Mouse (Mus musculus) stomach, embryonic 15.5 days (tissue): Measurements from ENCODE around the gene Eif6. TPM values are rescaled to one million over a fixed set of nuclear protein-coding genes. Genes with fewer than 3 reads are reported as not detected.

Experiments used
- ATAC-seq: fragments of 200-750 bp; cut with Nextera tagmentation; 2 replicates; pipeline ENCODE4 v1.8.0; 2017; ENCODE audit warnings: low read depth, moderate number of reproducible peaks, moderate TSS enrichment; ENCODE audit not compliant: insufficient read depth, low FRiP score
- H3K27ac ChIP-seq: fragments of 300-500 bp; sonication (generic); 2 replicates; pipeline ENCODE4 v1.5.1; 2015; ENCODE audit warnings: mild to moderate bottlenecking, inconsistent platforms
- H3K27me3 ChIP-seq: fragments of 300-500 bp; sonication (generic); replicated peaks from 2 replicates; pipeline ENCODE4 v1.6.1; 2015; ENCODE audit warnings: inconsistent platforms
- H3K36me3 ChIP-seq: fragments of 300-500 bp; sonication (generic); 2 replicates; pipeline ENCODE4 v1.6.1; 2015; ENCODE audit warnings: inconsistent platforms
- H3K4me1 ChIP-seq: fragments of 300-500 bp; sonication (generic); 2 replicates; pipeline ENCODE4 v1.6.1; 2015; ENCODE audit warnings: inconsistent platforms
- H3K4me2 ChIP-seq: fragments of 300-500 bp; sonication (generic); 2 replicates; pipeline ENCODE4 v1.6.1; 2015; ENCODE audit warnings: mild to moderate bottlenecking, inconsistent platforms
- H3K4me3 ChIP-seq: fragments of 300-500 bp; sonication (generic); replicated peaks from 2 replicates; pipeline ENCODE4 v1.5.1; 2015; ENCODE audit warnings: inconsistent platforms
- H3K9ac ChIP-seq: fragments of 300-500 bp; sonication (generic); 2 replicates; pipeline ENCODE4 v1.6.1; 2015; ENCODE audit warnings: inconsistent platforms
- H3K9me3 ChIP-seq: fragments of 300-500 bp; sonication (generic); 2 replicates; pipeline ENCODE4 v1.6.1; 2016; ENCODE audit warnings: inconsistent platforms
- WGBS: fragments of 180-500 bp; shearing (Covaris S2); methylation state at CpG from one replicate; pipeline ENCODE4 v1.1.7; 2015; 5-methylcytosine and 5-hydroxymethylcytosine counted together
- polyA plus RNA-seq: library from polyadenylated mRNA; unstranded; fragments of >200 nt; fragmentation: Nextera tagmentation; extraction: Ambion mirVana; gene quantifications from 2 replicates; pipeline ENCODE4 v1.2.1, GENCODE M21; 2015

Gene Eif6
- polyA plus RNA-seq, 1 experiment from 2014 or later: 212 TPM

DNA sequence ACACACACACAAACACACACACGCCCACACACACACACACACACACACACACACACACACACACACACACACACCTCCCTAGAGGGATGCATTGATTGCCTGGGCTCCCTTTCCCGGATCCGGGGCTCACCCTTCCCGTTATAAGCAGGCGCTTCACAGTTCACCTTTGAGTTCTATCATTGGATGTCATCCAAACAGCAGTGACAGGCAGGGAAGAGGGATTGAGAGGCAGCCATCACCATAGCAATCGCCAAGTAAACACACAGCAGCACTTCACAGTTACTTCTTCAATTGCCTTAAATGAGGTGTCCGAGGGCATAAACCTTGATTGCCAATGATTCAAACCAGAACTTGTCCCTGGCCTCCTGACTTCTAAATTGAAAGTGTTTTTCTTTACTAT is 47.7 kb downstream of the Eif6 start:
- Histone ChIP-seq H3K9me3 (no peaks in the 10 kb centered on the region), H3K27ac (no peak overlapping the region), H3K4me2 (no peak overlapping the region), H3K36me3 (no peaks in the 10 kb centered on the region), H3K4me1 (peaks cover 9% of the 10 kb centered on the region; the same call in 1 of the 2 replicates), H3K9ac (no peak overlapping the region), H3K4me3 (no peak overlapping the region), H3K27me3 (peaks cover 26% of the 10 kb centered on the region)
- ATAC-seq: no peak
- 32% methylated on average over 6 of the region's 7 CpGs for WGBS

DNA sequence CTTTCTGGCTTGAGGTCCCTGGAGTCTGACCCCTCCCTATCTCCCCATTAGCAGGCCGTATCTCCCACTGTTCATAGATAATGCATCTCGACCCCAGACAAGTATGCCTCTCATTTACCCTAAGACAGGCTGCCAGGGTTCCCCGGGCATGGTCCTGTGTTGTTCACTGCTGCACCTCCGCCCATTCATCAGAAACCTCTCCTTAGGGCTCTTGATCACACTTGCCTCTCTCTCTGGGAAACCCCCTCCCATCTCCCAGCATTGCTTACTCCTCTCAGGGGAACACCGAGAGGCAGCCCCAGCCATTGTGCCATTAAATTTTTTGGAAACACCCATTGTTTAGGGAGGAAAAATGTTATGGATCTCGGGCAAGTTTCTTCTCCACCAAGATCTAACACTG is 48.7 kb downstream of the Eif6 start:
- no peak for ATAC-seq
- 69% methylated on average over 6 of the region's 6 CpGs for WGBS
- no peak overlapping the region for H3K9ac ChIP-seq
- H3K9me3 ChIP-seq: no peaks in the 10 kb centered on the region
- peaks cover 9% of the 10 kb centered on the region; the same call in 1 of the 2 replicates for H3K4me1 ChIP-seq
- H3K27me3 ChIP-seq: peaks cover 36% of the 10 kb centered on the region
- H3K36me3 ChIP-seq: no peaks in the 10 kb centered on the region
- H3K27ac ChIP-seq: no peak overlapping the region
- H3K4me3 ChIP-seq: no peak overlapping the region
- H3K4me2 ChIP-seq: no peak overlapping the region

DNA sequence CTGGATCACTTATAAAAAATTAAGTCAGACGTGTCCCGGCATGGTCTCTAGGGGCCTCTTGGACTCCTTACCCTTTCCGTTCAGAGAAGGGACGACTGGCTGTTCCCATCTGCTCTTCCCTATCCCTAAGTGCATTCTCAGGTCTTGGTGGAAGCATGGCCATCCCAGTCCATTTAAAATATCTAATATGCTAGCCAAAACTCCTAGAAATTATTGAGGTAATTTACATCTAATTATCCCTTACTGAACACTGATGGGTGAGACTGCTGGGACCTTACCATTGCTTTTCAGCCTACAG is 49.1 kb downstream of the Eif6 start:
- Histone ChIP-seq H3K36me3 (no peaks in the 10 kb centered on the region), H3K4me3 (no peak overlapping the region), H3K4me2 (no peak overlapping the region), H3K27me3 (peaks cover 36% of the 10 kb centered on the region), H3K9ac (no peak overlapping the region), H3K9me3 (no peaks in the 10 kb centered on the region), H3K4me1 (peaks cover 9% of the 10 kb centered on the region; the same call in 1 of the 2 replicates), H3K27ac (no peak overlapping the region)
- 83% methylated on average over 4 of the region's 4 CpGs for WGBS
- no peak for ATAC-seq

DNA sequence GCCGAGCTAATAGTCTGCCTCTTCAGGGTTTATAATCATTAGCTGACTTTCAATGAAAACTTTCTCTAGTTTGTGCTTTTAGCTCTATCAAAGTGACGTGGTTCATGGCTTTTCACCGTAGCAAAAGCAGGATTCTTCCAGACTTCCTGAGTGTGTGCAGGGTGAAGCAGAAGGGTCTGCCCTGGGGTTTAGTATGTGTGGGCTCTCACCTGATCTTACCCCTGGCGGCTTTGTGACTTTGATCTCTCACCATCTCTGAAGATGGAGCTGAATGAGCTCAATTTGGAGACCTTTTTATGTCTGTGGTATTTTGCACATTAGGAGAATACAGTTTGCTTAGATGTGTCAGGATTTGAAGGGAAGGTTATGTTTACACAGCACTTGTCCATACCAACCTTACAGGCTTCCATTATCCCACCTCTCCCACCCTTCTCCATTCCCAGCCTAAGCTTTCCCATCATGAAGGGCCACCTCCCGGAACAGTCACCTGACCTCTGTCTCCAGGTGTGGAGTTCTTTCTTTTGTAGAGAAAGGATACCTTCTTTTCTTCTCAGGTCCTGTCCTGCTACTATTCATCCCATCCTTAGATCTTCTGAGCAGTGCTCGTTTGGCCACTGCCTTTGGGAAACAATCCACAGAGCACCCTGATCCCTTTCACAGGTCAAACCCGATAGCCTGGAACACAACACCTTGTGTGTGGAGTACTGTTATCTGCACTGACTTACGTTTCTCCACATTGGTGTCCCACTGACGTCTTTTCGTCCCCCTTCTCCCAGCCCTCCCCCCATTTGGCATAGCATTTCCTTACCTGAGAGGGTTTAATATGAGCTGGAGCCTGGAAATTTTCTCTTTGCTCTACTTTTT is 49.7 kb downstream of the Eif6 start:
- H3K27me3 ChIP-seq: peaks cover 36% of the 10 kb centered on the region
- H3K36me3 ChIP-seq: no peaks in the 10 kb centered on the region
- ATAC-seq: no peak
- no peak overlapping the region for H3K4me3 ChIP-seq
- H3K9me3 ChIP-seq: no peaks in the 10 kb centered on the region
- no peak overlapping the region for H3K27ac ChIP-seq
- WGBS: 54% methylated on average over 10 of the region's 10 CpGs
- no peak overlapping the region for H3K4me2 ChIP-seq
- peaks cover 9% of the 10 kb centered on the region; the same call in 1 of the 2 replicates for H3K4me1 ChIP-seq
- no peak overlapping the region for H3K9ac ChIP-seq

DNA sequence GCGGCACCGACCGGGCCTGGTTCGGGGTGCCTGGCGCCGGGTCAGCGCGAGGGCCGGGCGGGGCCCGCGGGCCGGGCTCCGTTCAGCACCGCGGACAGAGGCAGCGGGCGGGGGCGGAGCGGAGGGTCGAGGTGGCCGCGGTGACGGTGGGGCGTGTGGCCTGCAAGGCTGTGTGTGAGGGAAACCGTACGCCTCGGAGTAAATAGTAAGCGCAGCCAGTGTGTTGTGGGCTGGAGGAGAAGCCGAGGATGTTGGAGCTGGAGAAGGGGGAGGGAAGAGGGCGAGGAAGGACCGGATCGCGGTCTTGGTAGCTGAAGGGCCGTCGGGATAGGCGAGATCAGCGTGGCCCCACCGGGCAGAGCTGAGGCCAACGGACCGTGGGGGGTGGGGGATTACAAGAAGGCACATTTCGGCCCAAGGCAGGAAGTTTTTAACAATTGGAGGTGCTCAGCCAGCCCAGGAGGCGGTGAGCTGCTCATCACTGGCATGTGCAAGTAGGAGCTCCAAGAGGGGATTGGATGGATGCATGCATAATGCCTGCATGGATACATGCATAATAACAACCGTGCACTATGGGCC is 51.0 kb downstream of the Eif6 start:
- ATAC-seq: peak; percentile 60
- H3K4me1 ChIP-seq: peaks cover 9% of the 10 kb centered on the region; the same call in 1 of the 2 replicates
- H3K27me3 ChIP-seq: peaks cover 36% of the 10 kb centered on the region
- WGBS: 2% methylated on average over 42 of the region's 44 CpGs
- peak overlapping the region; percentile 48 for H3K4me3 ChIP-seq
- H3K9ac ChIP-seq: no peak overlapping the region
- H3K4me2 ChIP-seq: peak overlapping the region; percentile 99
- no peaks in the 10 kb centered on the region for H3K9me3 ChIP-seq
- H3K36me3 ChIP-seq: no peaks in the 10 kb centered on the region
- H3K27ac ChIP-seq: no peak overlapping the region

DNA sequence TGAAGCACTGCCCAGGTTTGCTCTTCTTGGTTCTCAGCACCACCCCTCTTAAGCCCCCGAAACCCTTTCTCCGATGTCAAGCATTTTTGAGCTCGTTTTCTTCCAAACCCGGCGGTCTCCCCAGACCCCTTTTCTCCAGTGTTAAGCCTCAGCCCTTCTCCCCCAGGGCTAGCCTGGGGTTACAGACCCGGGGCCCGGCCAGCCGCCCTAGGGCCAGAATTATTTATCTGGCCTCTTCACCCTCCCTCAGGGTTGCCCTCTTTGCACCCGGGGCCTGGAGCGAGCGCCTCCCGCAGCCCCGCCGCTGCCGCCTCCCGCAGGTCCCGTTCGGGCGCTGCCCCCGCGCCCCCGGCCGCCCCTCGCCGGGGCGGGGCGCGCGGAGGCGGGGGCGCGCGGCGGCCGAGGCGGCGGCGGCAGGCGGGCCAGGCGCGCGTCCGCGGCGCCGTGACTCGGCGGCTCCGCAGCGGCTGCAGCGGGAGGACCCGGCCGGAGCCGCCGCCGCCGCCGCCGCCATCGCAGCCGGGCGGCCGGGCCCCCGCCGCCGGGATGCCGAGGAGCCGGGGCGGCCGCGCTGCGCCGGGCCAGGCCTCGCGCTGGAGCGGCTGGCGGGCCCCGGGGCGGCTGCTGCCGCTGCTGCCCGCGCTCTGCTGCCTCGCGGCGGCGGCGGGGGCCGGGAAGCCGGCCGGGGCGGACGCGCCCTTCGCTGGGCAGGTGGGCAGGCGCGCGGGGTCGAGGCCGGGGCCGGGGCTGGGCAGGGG is 51.6 kb downstream of the Eif6 start, which contains the start of gene Mmp24:
Mmp24 (plus strand) TSS at position 416 of the 758 bp plus-strand sequence.
- peaks cover 9% of the 10 kb centered on the region; the same call in 1 of the 2 replicates for H3K4me1 ChIP-seq
- H3K36me3 ChIP-seq: no peaks in the 10 kb centered on the region
- 2% methylated on average over 49 of the region's 100 CpGs for WGBS
- ATAC-seq: no peak
- no peak within 1 kb of the TSS for H3K9ac ChIP-seq
- peak within 1 kb of the TSS; percentile 99 for H3K4me2 ChIP-seq
- no peaks in the 10 kb centered on the region for H3K9me3 ChIP-seq
- no peak within 1 kb of the TSS for H3K27ac ChIP-seq
- H3K4me3 ChIP-seq: peak within 1 kb of the TSS; percentile 48
- H3K27me3 ChIP-seq: peaks cover 36% of the 10 kb centered on the region

DNA sequence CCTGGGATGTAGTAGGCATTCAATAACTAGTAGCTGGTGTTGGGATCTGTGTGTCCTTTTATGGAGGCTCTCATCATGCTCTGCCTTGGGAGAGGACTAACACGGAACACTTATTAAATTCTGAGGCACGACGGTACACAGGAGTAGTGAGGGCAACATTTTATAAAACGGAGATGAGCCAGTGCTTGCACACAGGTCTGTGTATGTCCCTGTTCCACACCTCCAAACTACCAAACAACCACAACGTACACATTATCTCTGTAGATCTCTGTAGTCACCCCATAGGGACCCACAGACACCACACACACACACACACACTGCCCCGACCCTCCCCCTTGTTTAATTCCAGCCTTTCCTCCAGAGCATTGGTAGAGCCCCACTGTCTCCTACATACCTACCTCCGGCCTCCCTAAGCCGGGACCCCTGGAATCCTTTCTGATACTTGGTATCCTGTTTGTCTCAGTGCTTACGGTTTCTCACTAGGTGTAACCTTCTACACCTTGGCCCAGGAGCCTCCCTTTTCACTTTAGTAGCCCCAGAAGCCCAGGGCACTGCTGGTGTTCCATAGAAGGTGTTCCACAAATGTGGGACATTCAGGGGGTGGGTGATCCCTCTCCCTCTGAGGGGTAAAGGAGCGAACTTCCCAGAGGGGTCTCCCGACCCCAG is 52.3 kb downstream of the Eif6 start:
- H3K36me3 ChIP-seq: no peaks in the 10 kb centered on the region
- peak overlapping the region; percentile 99 for H3K4me2 ChIP-seq
- no peak overlapping the region for H3K9ac ChIP-seq
- H3K4me3 ChIP-seq: peak overlapping the region; percentile 48
- 49% methylated on average over 11 of the region's 11 CpGs for WGBS
- no peak overlapping the region for H3K27ac ChIP-seq
- H3K4me1 ChIP-seq: peaks cover 9% of the 10 kb centered on the region; the same call in 1 of the 2 replicates
- no peak for ATAC-seq
- H3K27me3 ChIP-seq: peaks cover 36% of the 10 kb centered on the region
- no peaks in the 10 kb centered on the region for H3K9me3 ChIP-seq

DNA sequence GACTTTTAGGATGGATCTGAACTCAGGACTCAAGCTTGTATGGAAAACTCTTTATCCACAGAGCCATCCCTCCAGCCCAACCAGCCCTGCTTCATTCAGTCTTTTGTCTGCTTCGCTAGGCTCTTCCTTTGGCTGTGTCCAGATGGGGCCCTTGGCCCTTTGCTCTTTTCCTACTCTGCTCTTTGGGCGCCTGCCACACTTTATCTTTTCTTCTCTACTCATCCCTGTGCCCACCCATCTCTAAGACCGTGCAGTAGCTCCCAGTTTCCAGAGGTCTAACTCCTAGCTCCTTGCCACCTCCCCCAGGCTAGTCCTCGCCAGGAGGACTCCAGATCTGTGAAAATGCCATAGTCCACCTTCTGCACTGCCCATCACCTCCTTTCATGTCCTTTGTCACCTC is 53.1 kb downstream of the Eif6 start:
- 64% methylated on average over 4 of the region's 4 CpGs for WGBS
- Histone ChIP-seq H3K27me3 (peaks cover 36% of the 10 kb centered on the region), H3K27ac (no peak overlapping the region), H3K9ac (no peak overlapping the region), H3K36me3 (no peaks in the 10 kb centered on the region), H3K4me2 (no peak overlapping the region), H3K4me1 (peaks cover 9% of the 10 kb centered on the region; the same call in 1 of the 2 replicates), H3K9me3 (no peaks in the 10 kb centered on the region), H3K4me3 (no peak overlapping the region)
- no peak for ATAC-seq

Other genes with a start within 250 kb of the Eif6 start
- gene Gss, start 234.1 kb downstream of the Eif6 start, polyA plus RNA-seq: 43.4 and 43.9 TPM in 2 replicates
- gene Myh7b, start 215.7 kb downstream of the Eif6 start, polyA plus RNA-seq: 0.71 and 0.86 TPM in 2 replicates
- 115 and 126 TPM in 2 replicates for gene Trpc4ap, start 134.5 kb downstream of the Eif6 start, polyA plus RNA-seq
- gene Edem2, start 97.5 kb downstream of the Eif6 start, polyA plus RNA-seq: 103 and 133 TPM in 2 replicates
- not detected in 2 replicates for gene Gm17581, start 91.1 kb downstream of the Eif6 start, polyA plus RNA-seq
- gene Procr, start 75.8 kb downstream of the Eif6 start, polyA plus RNA-seq: 18.3 and 18.9 TPM in 2 replicates
- gene Mmp24, start 51.6 kb downstream of the Eif6 start, polyA plus RNA-seq: 0.22 and 0.32 TPM in 2 replicates
- 20.8 and 23.9 TPM in 2 replicates for gene BC029722, start 7.5 kb downstream of the Eif6 start, polyA plus RNA-seq
- gene Fam83c, start 7.9 kb upstream of the Eif6 start, polyA plus RNA-seq: 2.4 and 2.8 TPM in 2 replicates
- 64.5 and 72.0 TPM in 2 replicates for gene Uqcc1, start 103.4 kb upstream of the Eif6 start, polyA plus RNA-seq
- not detected in 2 replicates for gene Gm15557, start 113.8 kb upstream of the Eif6 start, polyA plus RNA-seq
- 0.67 and 0.69 TPM in 2 replicates for gene Gdf5, start 118.4 kb upstream of the Eif6 start, polyA plus RNA-seq
- 21.3 and 22.8 TPM in 2 replicates for gene Cep250, start 129.5 kb upstream of the Eif6 start, polyA plus RNA-seq
- gene 6430550D23Rik, start 181.1 kb upstream of the Eif6 start, polyA plus RNA-seq: 1.3 and 1.4 TPM in 2 replicates
- 206 and 222 TPM in 2 replicates for gene Ergic3, start 181.1 kb upstream of the Eif6 start, polyA plus RNA-seq
- gene Fer1l4, start 226.0 kb upstream of the Eif6 start, polyA plus RNA-seq: 1.3 and 1.6 TPM in 2 replicates
- gene Spag4, start 238.2 kb upstream of the Eif6 start, polyA plus RNA-seq: 2.5 and 3.3 TPM in 2 replicates